Mouse (Mus musculus) brain, adult 10 weeks (tissue): ENCODE results near the gene Bloc1s3. TPM values are rescaled to one million over a fixed set of nuclear protein-coding genes. Genes with fewer than 3 reads are reported as not detected.

Experiments
- polyA plus RNA-seq: library from polyadenylated mRNA; stranded (reverse); fragments of 350-450 nt; fragmentation: Illumina TruSeq; extraction: RNeasy Lipid Tissue Mini Kit (QIAGEN cat#74804); gene quantifications from one replicate; pipeline ENCODE4 v1.2.3, GENCODE M21; 2015; ENCODE audit warnings: low read depth, low replicate concordance

Gene Bloc1s3
- polyA plus RNA-seq = 7.8 TPM

DNA sequence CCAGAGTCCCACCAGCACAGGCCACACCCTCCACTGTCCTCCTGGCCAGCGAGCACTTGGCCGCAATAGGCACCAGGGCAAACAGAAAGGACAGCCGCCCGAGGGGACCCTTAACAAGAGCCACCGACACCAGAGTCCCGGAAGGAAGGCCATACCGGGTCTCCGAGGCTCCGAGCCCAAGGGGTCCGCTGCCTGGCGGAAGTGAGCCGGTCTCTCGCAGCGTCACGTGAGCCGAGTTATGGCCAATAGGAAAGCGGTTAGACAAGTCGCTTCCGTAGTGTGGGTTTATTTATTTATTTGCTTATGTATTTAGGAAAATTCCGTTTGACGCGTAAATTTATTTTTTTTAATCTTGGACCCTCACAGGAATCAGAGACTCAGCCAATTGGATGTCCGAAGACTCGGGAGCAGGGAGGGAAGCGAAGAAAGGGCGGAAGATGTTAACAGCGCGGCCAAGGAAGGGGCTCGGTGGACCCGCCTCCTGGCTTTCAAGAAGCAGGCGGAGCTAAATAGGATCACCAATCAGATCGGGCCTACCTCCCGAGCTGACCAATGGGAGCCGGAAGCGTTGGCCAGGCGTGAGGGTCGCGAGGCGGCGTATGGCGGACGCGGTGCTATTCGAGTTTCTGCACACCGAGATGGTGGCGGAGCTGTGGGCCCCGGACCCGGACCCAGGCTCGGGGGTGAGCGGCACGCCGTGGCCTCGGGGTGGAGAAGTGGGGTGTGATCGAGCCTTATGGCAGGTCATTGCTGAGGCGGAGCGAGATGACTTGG, at the start of gene Bloc1s3, which contains the start of gene Trappc6a:
TSS of gene Bloc1s3 (minus strand) at position 218 of the 774 bp plus-strand sequence.
TSS of gene Trappc6a (plus strand) at position 246 of the 774 bp plus-strand sequence.

DNA sequence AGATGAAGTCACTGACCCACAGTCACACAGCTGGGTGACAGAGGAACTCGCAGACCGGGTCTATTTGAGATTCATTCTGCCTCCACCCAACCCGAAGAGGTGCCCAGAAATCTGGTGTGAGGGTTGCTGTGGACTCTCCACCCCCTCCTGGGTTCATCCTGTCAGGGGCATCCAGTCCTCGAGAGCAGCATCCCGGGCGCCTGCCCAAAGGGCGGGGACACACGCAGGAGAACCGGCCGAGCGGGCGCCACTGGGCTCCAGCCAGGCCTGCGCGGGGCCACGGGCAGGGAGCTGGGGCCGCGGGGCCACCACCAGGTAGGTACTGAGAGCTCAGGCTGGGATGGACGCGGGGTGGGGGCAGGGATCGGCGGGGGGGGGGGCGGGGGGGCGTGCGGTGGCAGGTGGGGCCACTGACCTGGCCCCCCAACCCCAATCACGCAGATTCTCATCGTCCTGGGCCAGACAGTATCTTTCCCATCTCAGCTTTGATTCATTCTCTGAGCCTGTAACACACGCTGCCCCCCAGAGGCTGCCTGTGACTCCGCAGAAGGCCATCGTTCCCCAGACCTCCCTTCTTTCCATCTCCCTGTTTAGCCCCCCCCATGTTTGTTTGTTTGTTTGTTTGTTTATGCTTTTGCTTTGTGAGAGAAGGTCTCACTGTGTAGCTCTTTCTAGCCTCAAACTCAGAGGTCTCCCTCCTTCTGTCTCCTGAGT, 9.6 kb upstream of the Bloc1s3 start, which contains the start of gene Nkpd1:
TSS of gene Nkpd1 (plus strand) at position 187 of the 714 bp plus-strand sequence.

DNA sequence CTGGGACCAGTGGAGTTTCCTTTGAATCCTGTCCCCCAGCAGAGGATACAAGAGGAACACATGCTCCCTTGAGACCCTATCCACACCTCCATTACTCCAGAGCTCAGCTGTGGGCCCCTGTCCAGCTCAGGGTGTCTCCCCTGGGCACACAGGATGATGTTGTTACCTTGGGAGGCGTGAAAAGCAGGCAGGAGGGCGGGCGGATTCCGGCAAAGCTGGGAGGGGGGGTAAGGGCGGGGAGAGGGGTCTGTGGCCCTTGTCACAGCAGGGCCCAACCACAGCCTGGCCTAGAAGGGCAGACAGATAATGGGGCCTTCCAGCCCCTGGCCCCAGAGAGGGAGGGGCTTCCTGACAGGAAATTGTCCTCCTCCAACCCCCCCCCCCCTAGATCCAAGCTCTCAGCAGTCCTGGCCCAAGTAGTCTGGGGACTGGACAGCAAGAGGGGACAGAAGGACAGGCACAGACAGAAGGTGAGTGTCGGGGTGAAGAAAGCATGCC, 45.2 kb downstream of the Bloc1s3 start, which contains the start of gene Exoc3l2:
TSS of gene Exoc3l2 (plus strand) at position 448 of the 498 bp plus-strand sequence.

DNA sequence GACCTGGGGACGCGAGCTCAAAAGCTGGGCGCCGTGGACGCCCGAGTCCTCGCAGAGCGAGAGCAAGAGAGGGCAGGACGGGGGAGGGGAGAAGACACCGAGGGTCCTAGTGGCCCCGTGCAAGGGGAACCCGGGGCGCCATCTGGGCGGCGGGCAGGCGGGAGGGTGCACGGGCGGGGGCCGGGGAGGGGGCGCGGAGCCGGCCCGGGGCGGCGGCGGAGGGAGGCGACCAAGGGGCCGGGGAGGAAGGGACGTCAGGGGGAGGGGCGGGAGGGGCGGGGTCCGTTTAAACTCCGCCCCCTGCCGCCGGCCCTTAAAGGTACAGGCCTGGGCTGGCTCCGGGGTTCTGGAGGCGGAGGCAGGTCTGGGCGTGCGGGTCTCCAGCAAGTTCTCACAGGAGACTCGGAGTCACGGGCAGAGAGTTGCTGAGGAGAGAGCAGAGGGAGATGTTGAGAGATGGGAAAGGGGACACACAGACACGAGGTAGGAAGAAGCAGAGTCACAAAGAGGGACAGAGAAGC, 49.5 kb downstream of the Bloc1s3 start, which contains the start of gene Mark4:
TSS of gene Mark4 (minus strand) at position 231 of the 521 bp plus-strand sequence.

Other genes starting within 250 kb of the Bloc1s3 start
- 14.7 TPM for gene Vasp, start 236.6 kb downstream of the Bloc1s3 start, polyA plus RNA-seq
- gene Ppm1n, start 228.3 kb downstream of the Bloc1s3 start, polyA plus RNA-seq = not detected
- 116 TPM for gene Rtn2, start 225.7 kb downstream of the Bloc1s3 start, polyA plus RNA-seq
- 8.0 TPM for gene Fosb, start 198.3 kb downstream of the Bloc1s3 start, polyA plus RNA-seq
- gene Ercc1, start 163.6 kb downstream of the Bloc1s3 start, polyA plus RNA-seq = 39.0 TPM
- gene Cd3eap, start 148.9 kb downstream of the Bloc1s3 start, polyA plus RNA-seq = 17.9 TPM
- gene Ppp1r13l, start 148.6 kb downstream of the Bloc1s3 start, polyA plus RNA-seq = 2.5 TPM
- 28.2 TPM for gene Ercc2, start 126.4 kb downstream of the Bloc1s3 start, polyA plus RNA-seq
- gene Klc3, start 104.3 kb downstream of the Bloc1s3 start, polyA plus RNA-seq = 2.6 TPM
- 0.62 TPM for gene Ckm, start 103.6 kb downstream of the Bloc1s3 start, polyA plus RNA-seq
- gene Mark4, start 49.5 kb downstream of the Bloc1s3 start, polyA plus RNA-seq = 41.6 TPM
- gene Exoc3l2, start 45.0 kb downstream of the Bloc1s3 start, polyA plus RNA-seq = 0.21 TPM
- gene Trappc6a, start within 50 bp of the Bloc1s3 start, polyA plus RNA-seq = 20.7 TPM
- gene Nkpd1, start 9.5 kb upstream of the Bloc1s3 start, polyA plus RNA-seq = 0.51 TPM
- 121 TPM for gene Ppp1r37, start 54.7 kb upstream of the Bloc1s3 start, polyA plus RNA-seq
- 2.2 TPM for gene Zfp296, start 68.9 kb upstream of the Bloc1s3 start, polyA plus RNA-seq
- 70.4 TPM for gene Gemin7, start 69.2 kb upstream of the Bloc1s3 start, polyA plus RNA-seq
- gene Clasrp, start 96.1 kb upstream of the Bloc1s3 start, polyA plus RNA-seq = 61.8 TPM
- 5.4 TPM for gene Relb, start 121.1 kb upstream of the Bloc1s3 start, polyA plus RNA-seq
- gene Clptm1, start 156.7 kb upstream of the Bloc1s3 start, polyA plus RNA-seq = 134 TPM
- gene Apoc2, start 169.6 kb upstream of the Bloc1s3 start, polyA plus RNA-seq = not detected
- gene Gm44805, start 173.1 kb upstream of the Bloc1s3 start, polyA plus RNA-seq = not detected
- not detected for gene Apoc4, start 173.1 kb upstream of the Bloc1s3 start, polyA plus RNA-seq
- gene Apoc1, start 184.3 kb upstream of the Bloc1s3 start, polyA plus RNA-seq = 12.2 TPM
- 3,083 TPM for gene Apoe, start 190.8 kb upstream of the Bloc1s3 start, polyA plus RNA-seq
- gene Tomm40, start 207.1 kb upstream of the Bloc1s3 start, polyA plus RNA-seq = 89.9 TPM
- 7.5 TPM for gene Nectin2, start 242.1 kb upstream of the Bloc1s3 start, polyA plus RNA-seq